Mouse (Mus musculus): ENCODE results near the gene Alpl. TPM values are rescaled to one million over a fixed set of nuclear protein-coding genes. Genes with fewer than 3 reads are reported as not detected.

The Alpl gene
- polyA plus RNA-seq, 1 experiment, result not detected

DNA sequence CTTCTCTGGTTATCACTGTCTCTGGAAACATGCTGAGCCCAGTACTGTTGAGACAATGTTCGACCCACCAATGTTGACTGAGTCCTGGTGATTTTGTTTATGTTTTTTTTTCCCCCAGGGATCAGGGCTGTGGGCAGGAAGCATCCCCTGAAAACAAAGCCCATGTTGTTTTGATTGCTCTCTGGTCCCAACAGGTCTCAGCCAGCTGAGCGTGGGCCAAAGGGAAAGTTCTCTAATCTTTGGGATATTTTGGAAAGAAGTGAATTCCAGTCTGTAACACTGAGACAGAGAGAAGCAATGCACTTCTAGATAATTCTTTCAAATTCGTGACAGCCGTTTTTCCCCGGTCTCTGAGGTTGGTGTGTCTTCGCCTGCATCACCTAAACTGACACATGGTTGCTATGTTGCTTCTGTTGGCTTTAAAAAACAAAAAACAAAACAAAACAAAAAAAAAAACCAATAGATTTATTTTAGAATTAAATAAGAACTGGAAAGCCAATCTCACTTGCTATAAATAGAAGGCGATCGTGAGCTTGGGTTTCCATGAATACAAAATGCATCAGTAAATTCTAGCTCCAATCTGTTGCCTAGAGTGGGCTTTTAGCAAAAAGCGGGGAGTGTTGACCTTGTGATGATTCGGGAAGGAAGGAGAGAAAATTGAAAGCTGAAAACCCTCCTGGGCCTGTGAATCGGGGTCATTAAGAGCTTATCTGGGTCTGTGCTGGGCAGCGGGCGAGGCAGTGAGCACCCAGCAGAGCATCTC lies 16.9 kb upstream of the Alpl start:
- Histone ChIP-seq H3K4me1 (ENCODE audit: control insufficient read depth, insufficient read depth, low read length) (peaks cover 20% of the 10 kb centered on the region), H3K4me3 (ENCODE audit: insufficient read depth, low read depth, low read length) (no peak overlapping the region), H3K27ac (ENCODE audit: insufficient read depth, low read depth, low read length) (no peak overlapping the region)
- TF ChIP-seq CTCF (IDR thresholded peaks at IDR 0.05; ENCODE audit: insufficient read depth, low read depth, low read length), result no peak
- TF ChIP-seq POLR2A (IDR thresholded peaks at IDR 0.05; ENCODE audit: insufficient read depth, low read depth, low read length), result no peak
- 44% methylated on average over 13 of the region's 13 CpGs for WGBS

- H3K27ac ChIP-seq (ENCODE audit: insufficient read depth, low read depth, low read length), result no peak overlapping the region
- H3K4me3 ChIP-seq (ENCODE audit: insufficient read depth, low read depth, low read length), result no peak overlapping the region
- WGBS, result 89% methylated on average over 4 of the region's 4 CpGs
- TF ChIP-seq CTCF (IDR thresholded peaks at IDR 0.05; ENCODE audit: insufficient read depth, low read depth, low read length), result no peak
- TF ChIP-seq POLR2A (IDR thresholded peaks at IDR 0.05; ENCODE audit: insufficient read depth, low read depth, low read length), result no peak
- peaks cover 17% of the 10 kb centered on the region for H3K4me1 ChIP-seq (ENCODE audit: control insufficient read depth, insufficient read depth, low read length)
These were observed 13.8 kb upstream of the Alpl start for GRCm38 (mm10) chr4:137809999-137810398.

DNA sequence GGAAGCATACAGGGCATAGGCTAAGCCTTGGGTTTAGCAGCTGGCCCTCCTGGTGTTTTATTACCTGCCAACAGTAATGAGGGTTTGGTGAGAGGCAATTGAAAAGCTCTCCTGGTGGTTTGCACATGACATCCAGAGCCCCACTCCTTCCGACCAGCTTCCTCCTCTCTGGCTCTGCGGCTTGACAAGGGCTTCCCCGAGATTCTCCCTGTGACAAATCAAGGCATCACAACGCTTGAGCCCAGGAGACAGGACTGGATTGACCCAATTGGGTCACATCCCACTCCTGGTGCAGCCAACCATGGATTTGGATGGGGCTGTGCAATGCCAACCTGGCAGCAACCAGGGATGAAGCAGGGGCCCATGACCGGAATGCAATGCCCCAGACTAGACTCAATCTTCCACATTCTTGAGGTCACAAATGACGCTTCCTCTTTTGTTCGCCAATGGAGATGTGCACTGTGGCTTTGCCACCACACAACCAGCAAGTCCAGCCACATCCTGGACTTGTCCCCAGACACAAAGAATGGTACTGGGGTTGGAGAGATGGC lies 11.2 kb upstream of the Alpl start:
- 81% methylated on average over 7 of the region's 7 CpGs for WGBS
- no peak overlapping the region for H3K27ac ChIP-seq (ENCODE audit: insufficient read depth, low read depth, low read length)
- TF ChIP-seq CTCF (IDR thresholded peaks at IDR 0.05; ENCODE audit: insufficient read depth, low read depth, low read length), result no peak
- TF ChIP-seq POLR2A (IDR thresholded peaks at IDR 0.05; ENCODE audit: insufficient read depth, low read depth, low read length), result no peak
- 0 out of 2 replicates have a peak, but pooled peaks cover 3% of the 10 kb centered on the region for H3K4me1 ChIP-seq (ENCODE audit: control insufficient read depth, insufficient read depth, low read length)
- H3K4me3 ChIP-seq (ENCODE audit: insufficient read depth, low read depth, low read length), result no peak overlapping the region

DNA sequence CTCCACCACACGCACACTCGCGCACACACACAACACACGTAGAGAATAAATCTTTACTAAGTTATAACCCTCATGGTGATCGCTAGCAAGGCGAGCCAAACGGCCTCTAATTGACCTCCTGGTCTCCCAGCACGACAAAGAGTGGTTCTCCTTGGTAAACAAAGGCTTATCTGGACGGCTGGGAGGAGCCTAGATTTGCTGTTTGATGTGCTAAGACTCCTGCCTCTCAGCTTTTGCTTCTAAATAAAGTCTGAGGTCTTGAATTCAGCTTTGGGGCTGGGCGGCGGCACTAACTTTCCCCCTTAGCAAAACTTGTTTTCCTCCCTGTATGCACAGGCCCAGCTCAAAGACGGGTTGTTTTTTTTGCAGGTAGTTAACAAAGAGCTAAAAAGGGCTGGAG lies 5.0 kb upstream of the Alpl start:
- WGBS, result 67% methylated on average over 12 of the region's 12 CpGs
- H3K27ac ChIP-seq (ENCODE audit: insufficient read depth, low read depth, low read length), result no peak overlapping the region

DNA sequence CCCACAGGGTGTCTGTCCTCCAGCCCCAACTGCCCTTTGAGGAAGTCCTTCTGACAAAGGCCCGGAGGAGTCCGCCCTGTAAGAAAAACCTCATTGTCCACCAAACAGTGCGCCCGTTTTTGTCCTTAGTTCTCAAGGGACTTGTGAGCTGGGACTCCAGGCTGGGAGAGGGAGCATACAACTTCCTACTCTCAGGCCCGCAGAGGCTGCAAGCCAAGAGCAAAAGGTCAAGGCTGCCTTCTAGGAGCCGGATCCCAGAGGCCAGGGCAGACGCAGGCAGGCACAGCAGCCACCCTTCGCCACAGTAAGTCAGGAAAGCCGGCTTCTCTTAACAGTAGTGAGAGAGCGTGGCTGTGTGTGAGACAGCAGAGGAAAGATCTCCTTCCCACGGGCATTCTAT lies 4.1 kb upstream of the Alpl start:
- H3K27ac ChIP-seq (ENCODE audit: insufficient read depth, low read depth, low read length), result no peak overlapping the region
- WGBS, result 69% methylated on average over 11 of the region's 11 CpGs
- H3K4me3 ChIP-seq (ENCODE audit: insufficient read depth, low read depth, low read length), result no peak overlapping the region
- TF ChIP-seq CTCF (IDR thresholded peaks at IDR 0.05; ENCODE audit: insufficient read depth, low read depth, low read length) (no peak), POLR2A (IDR thresholded peaks at IDR 0.05; ENCODE audit: insufficient read depth, low read depth, low read length) (no peak)
- H3K4me1 ChIP-seq (ENCODE audit: control insufficient read depth, insufficient read depth, low read length), result peaks cover 9% of the 10 kb centered on the region; the same call in 1 of the 2 replicates

More for the DNA sequence above, 5.0 kb upstream of the Alpl start:
- TF ChIP-seq POLR2A (IDR thresholded peaks at IDR 0.05; ENCODE audit: insufficient read depth, low read depth, low read length) (no peak), CTCF (IDR thresholded peaks at IDR 0.05; ENCODE audit: insufficient read depth, low read depth, low read length) (no peak)
- no peak overlapping the region for H3K4me3 ChIP-seq (ENCODE audit: insufficient read depth, low read depth, low read length)
- peaks cover 3% of the 10 kb centered on the region; the same call in 1 of the 2 replicates for H3K4me1 ChIP-seq (ENCODE audit: control insufficient read depth, insufficient read depth, low read length)

DNA sequence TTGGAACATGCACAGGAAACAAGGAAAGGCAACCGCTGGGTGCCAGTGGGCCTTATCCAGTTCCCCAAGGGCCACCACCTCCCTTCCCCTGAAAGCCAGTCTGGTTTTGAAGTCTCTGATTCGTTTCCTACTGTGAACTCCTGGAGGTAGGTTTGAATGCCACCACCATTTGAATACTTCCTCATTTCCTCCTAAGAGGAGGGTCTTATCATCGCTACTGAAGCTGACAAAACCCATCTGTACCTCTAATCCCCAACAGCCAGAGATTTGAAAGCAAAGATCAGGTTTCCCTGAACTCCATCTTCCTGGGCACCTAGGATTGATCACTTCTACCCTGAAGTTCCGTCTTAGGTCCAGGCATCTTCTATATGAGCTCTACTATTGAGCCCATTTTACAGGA lies 854 bp upstream of the Alpl start:
- Histone ChIP-seq H3K27ac (ENCODE audit: insufficient read depth, low read depth, low read length) (no peak overlapping the region), H3K4me1 (ENCODE audit: control insufficient read depth, insufficient read depth, low read length) (peaks cover 9% of the 10 kb centered on the region; the same call in 1 of the 2 replicates), H3K4me3 (ENCODE audit: insufficient read depth, low read depth, low read length) (no peak overlapping the region)
- TF ChIP-seq CTCF (IDR thresholded peaks at IDR 0.05; ENCODE audit: insufficient read depth, low read depth, low read length), result no peak
- TF ChIP-seq POLR2A (IDR thresholded peaks at IDR 0.05; ENCODE audit: insufficient read depth, low read depth, low read length), result no peak
- 87% methylated on average over 4 of the region's 4 CpGs for WGBS

DNA sequence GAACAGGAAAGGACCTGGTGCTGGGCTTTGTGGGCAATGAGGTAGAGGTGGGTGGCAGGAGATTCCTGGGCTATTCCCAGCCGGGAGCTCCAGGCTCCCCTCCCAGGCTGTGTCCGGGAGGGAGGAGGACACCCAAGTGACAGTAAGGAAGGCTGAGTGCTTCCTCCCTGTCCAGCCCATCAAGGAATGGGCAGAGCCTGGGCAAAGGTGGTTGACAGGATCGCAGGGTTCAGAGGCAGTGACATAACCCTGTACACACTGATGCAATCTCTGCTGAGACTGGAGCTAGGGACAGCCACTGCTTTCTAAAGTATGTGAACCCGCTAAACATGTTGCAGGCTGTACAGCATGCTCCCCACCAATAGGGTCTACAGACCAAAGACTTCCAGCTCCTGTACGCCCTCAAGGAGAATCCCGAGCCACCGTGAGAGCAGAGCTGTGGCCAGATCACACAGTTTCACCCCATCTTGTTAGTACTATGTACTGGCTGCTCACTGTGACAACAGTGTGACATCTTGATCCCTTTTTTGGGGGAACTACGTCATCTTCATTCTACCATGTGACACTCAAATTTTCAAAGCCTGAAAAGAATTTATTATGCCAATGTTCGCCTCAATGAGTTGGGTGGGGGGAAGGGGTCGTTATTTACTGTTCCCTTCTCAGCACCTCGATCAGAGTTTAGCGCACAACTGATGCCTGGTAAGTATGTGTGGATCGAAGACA lies 1.8 kb downstream of the Alpl start:
- Histone ChIP-seq H3K4me3 (ENCODE audit: insufficient read depth, low read depth, low read length) (no peak overlapping the region), H3K4me1 (ENCODE audit: control insufficient read depth, insufficient read depth, low read length) (peaks cover 10% of the 10 kb centered on the region; the same call in 1 of the 2 replicates), H3K27ac (ENCODE audit: insufficient read depth, low read depth, low read length) (no peak overlapping the region)
- WGBS, result 93% methylated on average over 13 of the region's 13 CpGs
- TF ChIP-seq CTCF (IDR thresholded peaks at IDR 0.05; ENCODE audit: insufficient read depth, low read depth, low read length) (no peak), POLR2A (IDR thresholded peaks at IDR 0.05; ENCODE audit: insufficient read depth, low read depth, low read length) (no peak)

- Histone ChIP-seq H3K27ac (ENCODE audit: insufficient read depth, low read depth, low read length) (no peak overlapping the region), H3K4me3 (ENCODE audit: insufficient read depth, low read depth, low read length) (no peak overlapping the region), H3K4me1 (ENCODE audit: control insufficient read depth, insufficient read depth, low read length) (peaks cover 10% of the 10 kb centered on the region; the same call in 1 of the 2 replicates)
- no peak for TF ChIP-seq POLR2A (IDR thresholded peaks at IDR 0.05; ENCODE audit: insufficient read depth, low read depth, low read length)
- TF ChIP-seq CTCF (IDR thresholded peaks at IDR 0.05; ENCODE audit: insufficient read depth, low read depth, low read length), result no peak
- 85% methylated on average over 7 of the region's 7 CpGs for WGBS
These were observed 2.6 kb downstream of the Alpl start for GRCm38 (mm10) chr4:137793611-137794010.

- TF ChIP-seq CTCF (IDR thresholded peaks at IDR 0.05; ENCODE audit: insufficient read depth, low read depth, low read length) (no peak), POLR2A (IDR thresholded peaks at IDR 0.05; ENCODE audit: insufficient read depth, low read depth, low read length) (no peak)
- Histone ChIP-seq H3K4me3 (ENCODE audit: insufficient read depth, low read depth, low read length) (no peak overlapping the region), H3K27ac (ENCODE audit: insufficient read depth, low read depth, low read length) (no peak overlapping the region), H3K4me1 (ENCODE audit: control insufficient read depth, insufficient read depth, low read length) (peaks cover 10% of the 10 kb centered on the region; the same call in 1 of the 2 replicates)
- WGBS, result 22% methylated on average over 7 of the region's 7 CpGs
These were observed 4.7 kb downstream of the Alpl start for GRCm38 (mm10) chr4:137791440-137791839.
